8 mouse cellular contexts compared by ENCODE assay signal in the genomic region with DNA sequence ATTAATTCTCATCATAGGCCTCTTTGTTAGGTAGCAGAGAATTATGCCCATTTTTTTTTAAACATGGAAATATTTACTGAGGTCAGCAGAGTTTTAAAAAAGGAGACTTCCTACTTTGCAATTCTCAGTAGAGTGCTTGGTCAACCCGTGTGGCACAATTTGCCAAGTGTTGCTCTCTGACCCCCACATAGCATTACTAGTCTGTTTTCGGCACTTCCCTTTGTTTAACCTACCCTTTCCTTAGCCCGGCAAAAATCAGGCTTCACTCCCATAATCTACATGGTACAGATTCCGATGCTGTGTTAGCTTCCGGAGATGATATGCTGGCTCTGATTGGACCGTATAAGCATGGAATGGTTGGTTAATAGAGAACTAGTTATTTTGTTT. TPM values are rescaled to one million over a fixed set of nuclear protein-coding genes. Genes with fewer than 3 reads are reported as not detected.
A peak's percentile ranks its signal among the peaks of the same experiment; 100 is the strongest.
DNase-seq lines count a peak whose midpoint lies in the region; ATAC-seq and TF ChIP-seq lines count a peak whose summit lies in the region.

No protein-coding gene starts in this region.

- no peaks in the 10 kb centered on the region for H3K27me3 ChIP-seq in liver, adult 2 months (ENCODE audit: control insufficient read depth, insufficient read depth, low read length)
- H3K27me3 ChIP-seq in heart, embryonic 12.5 days (replicated peaks), result no peaks in the 10 kb centered on the region
- no peaks in the 10 kb centered on the region for H3K27me3 ChIP-seq in liver, embryonic 11.5 days (replicated peaks; ENCODE audit: control insufficient read depth, insufficient read depth, low read length)
- H3K27me3 ChIP-seq in neural tube, embryonic 12.5 days (replicated peaks), result no peaks in the 10 kb centered on the region

- H3K9me3 ChIP-seq in heart, embryonic 12.5 days (replicated peaks), result no peaks in the 10 kb centered on the region
- no peaks in the 10 kb centered on the region for H3K9me3 ChIP-seq in liver, embryonic 11.5 days (ENCODE audit: control insufficient read depth, low read length)
- no peaks in the 10 kb centered on the region for H3K9me3 ChIP-seq in neural tube, embryonic 12.5 days

- peak overlapping the region; percentile 87 for H3K4me3 ChIP-seq in liver, adult 2 months (ENCODE audit: insufficient read depth, low read depth, low read length)
- peak overlapping the region; percentile 100 for H3K4me3 ChIP-seq in heart, embryonic 12.5 days
- H3K4me3 ChIP-seq in liver, embryonic 11.5 days (ENCODE audit: low read depth, low read length), result peak overlapping the region; percentile 94
- H3K4me3 ChIP-seq in neural tube, embryonic 12.5 days, result peak overlapping the region; percentile 85

- no peak for TF ChIP-seq CTCF in liver, adult 2 months (IDR thresholded peaks at IDR 0.05; ENCODE audit: low read depth, low read length)

- H3K4me1 ChIP-seq in liver, adult 2 months (ENCODE audit: control insufficient read depth, insufficient read depth, low read length), result peaks cover 17% of the 10 kb centered on the region
- peaks cover 21% of the 10 kb centered on the region for H3K4me1 ChIP-seq in heart, embryonic 12.5 days (replicated peaks)
- peaks cover 22% of the 10 kb centered on the region for H3K4me1 ChIP-seq in liver, embryonic 11.5 days (replicated peaks; ENCODE audit: control insufficient read depth, insufficient read depth, low read length)
- H3K4me1 ChIP-seq in neural tube, embryonic 12.5 days, result peaks cover 22% of the 10 kb centered on the region

- no peak for ATAC-seq in heart, embryonic 12.5 days (ENCODE audit: insufficient number of reproducible peaks, low FRiP score)
- ATAC-seq in liver, embryonic 11.5 days (replicated peaks; ENCODE audit: low FRiP score), result no peak
- peak; percentile 30; the same call in 1 of the 2 replicates for ATAC-seq in neural tube, embryonic 12.5 days (ENCODE audit: low FRiP score, low read depth)

- no peak for TF ChIP-seq POLR2A in liver, adult 2 months (IDR thresholded peaks at IDR 0.05; ENCODE audit: extremely low read depth, insufficient read depth, low read length)

- H3K79me2 ChIP-seq in liver, adult 2 months (ENCODE audit: control insufficient read depth, insufficient read depth, low read length), result peaks cover 18% of the 10 kb centered on the region

- H3K36me3 ChIP-seq in liver, adult 2 months (ENCODE audit: control insufficient read depth, insufficient read depth, low read length), result no peaks in the 10 kb centered on the region
- no peaks in the 10 kb centered on the region for H3K36me3 ChIP-seq in heart, embryonic 12.5 days
- no peaks in the 10 kb centered on the region for H3K36me3 ChIP-seq in liver, embryonic 11.5 days (ENCODE audit: control insufficient read depth, insufficient read depth, low read length)
- no peaks in the 10 kb centered on the region for H3K36me3 ChIP-seq in neural tube, embryonic 12.5 days

- H3K4me2 ChIP-seq in heart, embryonic 12.5 days, result peak overlapping the region; percentile 85
- H3K4me2 ChIP-seq in liver, embryonic 11.5 days, result peak overlapping the region; percentile 65
- H3K4me2 ChIP-seq in neural tube, embryonic 12.5 days (replicated peaks), result peak overlapping the region; percentile 57

- WGBS in liver, adult 2 months, result 13% methylated on average over 6 of the region's 6 CpGs
- 50% methylated on average over 6 of the region's 6 CpGs for WGBS in heart, embryonic 12.5 days
- 45% methylated on average over 6 of the region's 6 CpGs for WGBS in liver, embryonic 11.5 days
- WGBS in neural tube, embryonic 12.5 days, result 40% methylated on average over 6 of the region's 6 CpGs

- peak overlapping the region; percentile 100 for H3K9ac ChIP-seq in liver, adult 2 months (ENCODE audit: low read depth, low read length)
- H3K9ac ChIP-seq in heart, embryonic 12.5 days, result peak overlapping the region; percentile 100; the same call in 1 of the 2 replicates
- H3K9ac ChIP-seq in liver, embryonic 11.5 days (ENCODE audit: low read depth, low read length), result peak overlapping the region; percentile 89
- peak overlapping the region; percentile 97; the same call in 1 of the 2 replicates for H3K9ac ChIP-seq in neural tube, embryonic 12.5 days

- DNase-seq in liver, adult 2 months (ENCODE audit: extremely low read depth, low read depth, low spot score), result peak; percentile 68
- no peak for DNase-seq in liver
- DNase-seq in liver, embryonic 11.5 days (ENCODE audit: low spot score), result no peak
- no peak for DNase-seq in urinary bladder, postnatal 14 days (ENCODE audit: low spot score)
- DNase-seq in gastrocnemius, postnatal 10 days, result no peak
- no peak for DNase-seq in embryo, embryonic 9.5 days (ENCODE audit: extremely low spot score)

- H3K27ac ChIP-seq in liver, adult 2 months (replicated peaks; ENCODE audit: insufficient read depth, low read depth, low read length), result peak overlapping the region; percentile 99
- H3K27ac ChIP-seq in heart, embryonic 12.5 days (ENCODE audit: poor library complexity, severe bottlenecking), result no peak overlapping the region; the same call in 1 of the 2 replicates
- H3K27ac ChIP-seq in liver, embryonic 11.5 days (ENCODE audit: low read depth, low read length), result peak overlapping the region; percentile 97; the same call in 1 of the 2 replicates
- H3K27ac ChIP-seq in neural tube, embryonic 12.5 days, result peak overlapping the region; percentile 100

RNA-seq across cellular contexts. Expression of a gene that starts 0.8 kb away (rescaled TPM):
- 27.8 and 32.8 TPM in 2 replicates for total RNA-seq in liver, adult 2 months (2014; rRNA removed)
- 10.6 and 17.8 TPM in 2 replicates for polyA plus RNA-seq in liver, adult 2 months (2012; rRNA removed)
- 6.8 and 8.6 TPM in 2 replicates for polyA plus RNA-seq in heart, embryonic 12.5 days (2016; fragmentation: Nextera tagmentation; extraction: Ambion mirVana)
- polyA plus RNA-seq in liver, embryonic 11.5 days (2014; fragmentation: Nextera tagmentation; extraction: Ambion mirVana), result 6.3 and 7.1 TPM in 2 replicates
- polyA plus RNA-seq in neural tube, embryonic 12.5 days (2016; fragmentation: Nextera tagmentation; extraction: Ambion mirVana), result 13.4 and 14.2 TPM in 2 replicates
- 10 to 100 TPM; 38.1 to 43.4 TPM for total RNA-seq in gastrocnemius, postnatal 10 days (2021)
